Mouse (Mus musculus) kidney, adult 2 months (tissue): Measurements from ENCODE around the gene Dusp2. TPM values are rescaled to one million over a fixed set of nuclear protein-coding genes. Genes with fewer than 3 reads are reported as not detected.

Experiments used
- DNase-seq: peaks from one replicate; pipeline ENCODE4 v3.0.0; 2021
- H3K27ac ChIP-seq: fragments of 200-500 bp; 2 replicates; pipeline ENCODE4 v1.5.1; 2012; ENCODE audit warnings: low read depth, low read length, control low read depth, inconsistent platforms; ENCODE audit not compliant: insufficient read depth
- H3K27me3 ChIP-seq: fragments of 200-500 bp; replicated peaks from 2 replicates; pipeline ENCODE4 v1.6.1; 2012; ENCODE audit warnings: mild to moderate bottlenecking, moderate library complexity, low read length, inconsistent platforms; ENCODE audit not compliant: control insufficient read depth, insufficient read depth
- H3K36me3 ChIP-seq: fragments of 200-500 bp; 2 replicates; pipeline ENCODE4 v1.6.1; 2012; ENCODE audit warnings: mild to moderate bottlenecking, moderate library complexity, low read length, inconsistent platforms; ENCODE audit not compliant: control insufficient read depth, insufficient read depth
- H3K4me1 ChIP-seq: fragments of 200-500 bp; 2 replicates; pipeline ENCODE4 v1.6.1; 2011; ENCODE audit warnings: low read length; ENCODE audit not compliant: control insufficient read depth, insufficient read depth
- H3K4me3 ChIP-seq: fragments of 200-500 bp; 2 replicates; pipeline ENCODE4 v1.5.1; 2011; ENCODE audit warnings: mild to moderate bottlenecking, low read depth, low read length, control low read depth; ENCODE audit not compliant: insufficient read depth
- CTCF ChIP-seq: fragments of 200-500 bp; conservative IDR thresholded peaks from 2 replicates; pipeline ENCODE4 v1.5.1; 2011; ENCODE audit warnings: low read depth, mild to moderate bottlenecking, control low read depth, low read length, moderate library complexity, mixed read lengths; ENCODE audit not compliant: insufficient read depth, insufficient read length
- POLR2A ChIP-seq: fragments of 200-500 bp; IDR thresholded peaks from one replicate; pipeline ENCODE4 v1.6.1; 2011; ENCODE audit warnings: low read depth, low read length, control low read depth
- WGBS: fragments of 180-500 bp; shearing (Covaris S2); methylation state at CpG from one replicate; pipeline ENCODE4 v1.1.7; 2018; 5-methylcytosine and 5-hydroxymethylcytosine counted together
- polyA plus RNA-seq: library from polyadenylated mRNA; depleted of rRNA; stranded (reverse); fragments of >200 nt; gene quantifications from 2 replicates; pipeline ENCODE4 v1.2.3, GENCODE M21; 2012

The Dusp2 gene
- polyA plus RNA-seq, 1 experiment, result 5.7 TPM

DNA sequence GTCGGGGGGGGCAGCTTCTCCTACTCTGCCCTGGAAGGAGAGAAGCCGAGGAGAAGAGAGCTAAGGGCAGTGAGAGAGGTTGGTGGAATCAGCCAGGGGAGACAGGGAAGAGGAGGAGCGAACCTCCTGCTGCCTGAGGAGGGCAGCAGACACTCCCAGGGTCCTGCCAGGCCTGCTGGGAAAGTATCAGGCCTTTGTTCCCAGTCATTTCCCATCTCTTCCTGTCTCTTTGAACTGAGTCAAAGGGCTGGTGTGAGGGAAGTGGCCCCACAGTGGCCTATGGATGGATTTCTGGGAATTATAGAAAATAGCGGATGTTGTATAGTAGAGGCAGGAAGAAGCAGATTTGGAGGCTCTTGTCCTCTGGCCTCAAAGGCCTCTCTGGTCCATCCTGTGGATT lies 22.1 kb upstream of the Dusp2 start:
- 63% methylated on average over 4 of the region's 4 CpGs for WGBS
- Histone ChIP-seq H3K4me1 (no peaks in the 10 kb centered on the region), H3K27ac (no peak overlapping the region), H3K4me3 (no peak overlapping the region), H3K27me3 (no peaks in the 10 kb centered on the region), H3K36me3 (no peaks in the 10 kb centered on the region)
- TF ChIP-seq CTCF (peak; percentile 22; the same call in 1 of the 2 replicates), POLR2A (no peak)
- no peak for DNase-seq

DNA sequence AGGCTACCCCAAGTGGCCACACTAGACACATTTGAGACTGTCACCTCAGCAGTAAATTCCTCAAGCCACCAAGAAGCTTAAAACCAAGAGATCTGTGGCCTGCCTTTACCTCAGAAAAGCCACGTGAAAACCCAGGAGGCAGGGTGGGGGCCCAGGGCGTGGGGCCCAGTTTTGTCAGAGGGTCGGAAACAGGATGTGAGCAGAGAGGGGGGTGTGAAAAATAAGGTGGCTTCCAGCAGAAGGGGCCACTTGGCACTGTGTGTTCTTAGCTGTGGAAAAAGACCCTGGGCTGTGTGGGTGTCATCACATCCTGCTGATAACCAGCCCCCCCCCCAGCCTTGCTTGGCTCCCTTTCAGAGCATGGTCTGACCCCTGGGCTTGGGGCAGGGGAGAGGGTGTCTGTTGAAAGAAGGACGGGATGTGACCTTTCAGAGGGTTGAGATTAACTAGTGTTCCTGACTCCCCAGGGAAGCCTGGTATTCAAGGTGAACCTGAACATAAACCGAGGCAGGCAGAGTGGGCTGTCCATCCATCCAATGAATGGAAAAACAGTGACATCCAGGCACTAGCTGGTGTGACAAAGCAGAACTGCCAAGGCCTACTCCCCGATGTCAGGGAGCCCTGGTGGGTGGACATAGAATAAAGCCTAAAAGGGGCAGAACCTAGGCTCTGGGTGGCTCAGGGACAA lies 21.3 kb upstream of the Dusp2 start:
- Histone ChIP-seq H3K27me3 (no peaks in the 10 kb centered on the region), H3K4me1 (no peaks in the 10 kb centered on the region), H3K4me3 (no peak overlapping the region), H3K27ac (no peak overlapping the region), H3K36me3 (no peaks in the 10 kb centered on the region)
- 66% methylated on average over 6 of the region's 6 CpGs for WGBS
- DNase-seq, result no peak
- TF ChIP-seq CTCF (no peak), POLR2A (no peak)

GRCm38 (mm10) chr2:127315155-127315470 lies 20.8 kb upstream of the Dusp2 start:
- H3K4me3 ChIP-seq, result no peak overlapping the region
- no peak overlapping the region for H3K27ac ChIP-seq
- WGBS, result 100% methylated on average over 1 of the region's 1 CpGs
- no peaks in the 10 kb centered on the region for H3K4me1 ChIP-seq
- TF ChIP-seq POLR2A, result no peak
- no peak for TF ChIP-seq CTCF
- H3K27me3 ChIP-seq, result no peaks in the 10 kb centered on the region
- no peaks in the 10 kb centered on the region for H3K36me3 ChIP-seq
- no peak for DNase-seq

GRCm38 (mm10) chr2:127316431-127316830 lies 19.5 kb upstream of the Dusp2 start:
- no peak for DNase-seq
- Histone ChIP-seq H3K27ac (no peak overlapping the region), H3K36me3 (no peaks in the 10 kb centered on the region), H3K27me3 (no peaks in the 10 kb centered on the region), H3K4me3 (no peak overlapping the region), H3K4me1 (no peaks in the 10 kb centered on the region)
- 90% methylated on average over 5 of the region's 5 CpGs for WGBS
- TF ChIP-seq POLR2A (no peak), CTCF (no peak)

GRCm38 (mm10) chr2:127318136-127318535 lies 17.8 kb upstream of the Dusp2 start:
- WGBS, result 89% methylated on average over 4 of the region's 4 CpGs
- H3K4me3 ChIP-seq, result no peak overlapping the region
- no peak for TF ChIP-seq POLR2A
- no peak for TF ChIP-seq CTCF
- no peaks in the 10 kb centered on the region for H3K4me1 ChIP-seq
- no peak for DNase-seq
- H3K27me3 ChIP-seq, result no peaks in the 10 kb centered on the region
- no peaks in the 10 kb centered on the region for H3K36me3 ChIP-seq
- H3K27ac ChIP-seq, result no peak overlapping the region

DNA sequence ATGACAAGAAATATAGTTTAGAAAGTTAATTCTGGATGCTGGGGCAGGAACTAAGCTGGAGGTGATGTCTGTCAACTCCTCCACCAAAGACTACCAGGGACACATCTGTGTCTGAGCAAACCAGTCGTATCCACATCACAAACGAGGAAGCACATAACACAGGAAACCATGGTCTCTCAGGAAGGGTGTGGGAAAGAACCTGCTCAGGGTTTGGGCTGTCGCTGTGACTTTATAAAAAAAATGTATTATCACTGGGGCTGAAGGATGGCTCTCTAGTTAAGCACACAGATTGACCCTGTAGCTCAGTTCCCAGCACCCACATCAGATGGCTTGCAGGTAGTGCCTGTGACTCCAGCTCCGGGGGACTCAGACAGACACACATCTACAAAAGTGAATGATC lies 16.9 kb upstream of the Dusp2 start:
- Histone ChIP-seq H3K36me3 (no peaks in the 10 kb centered on the region), H3K4me1 (no peaks in the 10 kb centered on the region), H3K27me3 (no peaks in the 10 kb centered on the region), H3K4me3 (no peak overlapping the region), H3K27ac (no peak overlapping the region)
- WGBS, result 70% methylated on average over 4 of the region's 4 CpGs
- no peak for DNase-seq
- TF ChIP-seq CTCF, result no peak
- TF ChIP-seq POLR2A, result no peak

DNA sequence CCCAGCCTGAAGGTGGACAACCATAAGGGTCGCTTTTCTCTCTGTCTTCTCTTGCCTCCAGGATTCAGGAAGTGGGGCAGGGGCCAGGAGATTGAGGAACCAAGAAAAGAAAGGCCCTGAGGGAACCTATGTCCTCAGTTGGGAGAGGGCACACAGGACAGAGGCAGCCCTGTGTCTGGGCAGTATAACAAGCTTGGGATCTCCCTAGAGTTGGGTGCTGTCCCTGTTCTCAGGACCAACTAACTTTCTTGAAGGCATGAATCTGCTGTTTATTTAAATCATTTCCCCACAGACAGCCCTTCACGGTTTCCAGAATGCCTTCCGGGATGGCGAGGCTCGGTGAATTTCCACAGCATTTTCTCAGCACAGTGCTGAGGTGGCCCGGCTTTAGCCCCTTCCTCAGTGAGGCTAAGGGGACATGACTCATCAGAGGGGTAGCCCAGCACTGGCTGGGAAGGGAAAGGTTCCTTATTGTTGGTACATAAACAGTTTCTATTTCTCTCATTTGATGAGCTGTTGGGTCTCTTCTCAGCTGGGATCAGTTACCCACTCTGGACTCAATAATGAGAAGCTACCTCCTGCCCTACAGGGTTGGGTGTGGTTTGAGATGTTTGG lies 13.2 kb upstream of the Dusp2 start:
- Histone ChIP-seq H3K36me3 (no peaks in the 10 kb centered on the region), H3K4me3 (no peak overlapping the region), H3K27ac (no peak overlapping the region), H3K4me1 (no peaks in the 10 kb centered on the region), H3K27me3 (no peaks in the 10 kb centered on the region)
- no peak for DNase-seq
- WGBS, result 82% methylated on average over 6 of the region's 6 CpGs
- TF ChIP-seq POLR2A, result no peak
- no peak for TF ChIP-seq CTCF

GRCm38 (mm10) chr2:127323667-127324066 lies 12.3 kb upstream of the Dusp2 start:
- H3K27me3 ChIP-seq, result no peaks in the 10 kb centered on the region
- TF ChIP-seq CTCF (no peak), POLR2A (no peak)
- no peaks in the 10 kb centered on the region for H3K36me3 ChIP-seq
- H3K4me3 ChIP-seq, result no peak overlapping the region
- 88% methylated on average over 1 of the region's 1 CpGs for WGBS
- no peaks in the 10 kb centered on the region for H3K4me1 ChIP-seq
- no peak for DNase-seq
- H3K27ac ChIP-seq, result no peak overlapping the region
